Mouse (Mus musculus) liver, adult 2 months (tissue): Measurements from ENCODE around the gene Gpam.

Experiments
- CTCF ChIP-seq: fragments of 200-500 bp; IDR thresholded peaks from 2 replicates; pipeline ENCODE4 v1.5.1; 2011; ENCODE audit warnings: low read depth, low read length, control low read depth
- POLR2A ChIP-seq: fragments of 200-500 bp; IDR thresholded peaks from 2 replicates; pipeline ENCODE4 v1.6.1; 2011; ENCODE audit warnings: low read length, control low read depth; ENCODE audit not compliant: insufficient read depth; ENCODE audit errors: extremely low read depth

- no peak for TF ChIP-seq CTCF
- TF ChIP-seq POLR2A = no peak
Observed at GRCm38 (mm10) chr19:55128469-55128868, 1.4 kb upstream of the Gpam start.
